Mouse (Mus musculus) adipocyte (in vitro differentiated cells): ENCODE results near the gene Crhr2.

Source experiments
- DNase-seq: peaks from one replicate; pipeline ENCODE4 v3.0.0-alpha.2; 2016; ENCODE audit warnings: low spot score

Crhr2 gene

GRCm38 (mm10) chr6:55132794-55133193 lies at the start of gene Crhr2:
TSS of gene Crhr2 (minus strand) at chr6:55133016.
- no peak for DNase-seq

DNA sequence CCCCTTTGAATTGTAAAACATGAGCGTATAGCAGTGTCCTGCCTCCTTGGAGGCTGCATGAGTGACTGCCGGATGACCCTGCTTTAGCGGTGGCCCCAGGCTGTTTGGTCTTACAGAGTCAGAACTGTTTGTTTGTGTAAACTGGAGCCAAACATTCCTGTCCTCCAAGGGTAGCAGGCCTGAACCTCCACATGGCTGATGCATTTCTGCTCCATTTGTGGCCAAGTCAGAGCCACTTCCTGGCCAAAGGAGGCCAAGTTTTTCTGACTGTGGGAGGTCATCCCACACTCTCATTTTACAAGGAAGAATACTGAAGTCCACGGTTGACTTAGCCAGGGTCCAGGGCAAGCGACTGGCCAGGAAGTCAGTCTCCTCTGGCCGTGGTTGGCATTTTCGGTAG lies 46.7 kb upstream of the Crhr2 start:
- peak; percentile 61 for DNase-seq

GRCm38 (mm10) chr6:55177060-55177732 lies 44.4 kb upstream of the Crhr2 start:
- DNase-seq, result no peak

DNA sequence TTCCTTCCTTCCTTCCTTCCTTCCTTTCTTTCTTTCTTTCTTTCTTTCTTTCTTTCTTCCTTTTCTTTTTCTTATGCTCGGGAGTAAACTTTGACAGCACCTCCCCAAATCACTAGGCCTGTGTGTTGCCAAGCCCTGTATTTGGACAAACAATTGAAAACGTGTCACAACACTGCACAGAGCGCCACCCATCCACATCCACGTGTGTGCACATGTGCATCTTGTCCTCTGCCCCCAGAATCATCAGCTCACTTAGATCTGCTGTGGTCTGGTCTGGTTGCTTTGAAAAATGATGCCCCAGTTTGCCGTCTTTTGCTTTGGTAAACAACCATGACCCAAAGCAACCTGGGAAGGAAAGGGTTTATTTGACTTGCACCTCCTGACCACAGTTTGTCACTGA lies 43.1 kb upstream of the Crhr2 start:
- DNase-seq, result no peak

GRCm38 (mm10) chr6:55175456-55175855 lies 42.6 kb upstream of the Crhr2 start:
- no peak for DNase-seq

GRCm38 (mm10) chr6:55174741-55175181 lies 41.9 kb upstream of the Crhr2 start, which contains the start of gene Inmt:
TSS of gene Inmt (minus strand) at chr6:55175043.
- DNase-seq, result no peak

- DNase-seq, result no peak
Measured at GRCm38 (mm10) chr6:55173941-55174349, 41.1 kb upstream of the Crhr2 start.

- DNase-seq, result no peak
Measured at GRCm38 (mm10) chr6:55173171-55173570, 40.4 kb upstream of the Crhr2 start.

- DNase-seq, result no peak
Measured at GRCm38 (mm10) chr6:55171638-55172037, 38.8 kb upstream of the Crhr2 start.

DNA sequence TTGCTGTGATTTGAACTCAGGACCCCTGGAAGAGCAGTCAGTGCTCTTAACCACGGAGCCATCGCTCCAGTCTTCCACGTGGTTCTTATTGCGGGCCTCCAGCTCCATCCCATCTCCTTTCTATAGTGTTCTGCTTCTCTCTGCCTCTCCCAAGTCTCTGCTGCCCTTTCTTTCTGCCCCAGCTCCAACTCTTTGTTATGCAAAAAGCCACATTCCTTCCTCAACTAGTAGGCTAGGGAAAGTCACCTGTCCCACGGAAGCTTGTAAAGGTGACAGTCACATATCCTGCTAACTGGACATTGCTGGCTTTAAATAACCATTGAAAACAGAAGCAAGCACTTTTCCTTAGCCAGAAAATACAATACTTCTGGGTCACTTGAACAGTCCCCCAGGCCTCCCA lies 37.0 kb upstream of the Crhr2 start:
- DNase-seq, result no peak

- peak; percentile 95 for DNase-seq
Measured at GRCm38 (mm10) chr6:55166777-55167463, 34.1 kb upstream of the Crhr2 start.

GRCm38 (mm10) chr6:55163046-55163584 lies 30.3 kb upstream of the Crhr2 start:
- DNase-seq, result no peak

DNA sequence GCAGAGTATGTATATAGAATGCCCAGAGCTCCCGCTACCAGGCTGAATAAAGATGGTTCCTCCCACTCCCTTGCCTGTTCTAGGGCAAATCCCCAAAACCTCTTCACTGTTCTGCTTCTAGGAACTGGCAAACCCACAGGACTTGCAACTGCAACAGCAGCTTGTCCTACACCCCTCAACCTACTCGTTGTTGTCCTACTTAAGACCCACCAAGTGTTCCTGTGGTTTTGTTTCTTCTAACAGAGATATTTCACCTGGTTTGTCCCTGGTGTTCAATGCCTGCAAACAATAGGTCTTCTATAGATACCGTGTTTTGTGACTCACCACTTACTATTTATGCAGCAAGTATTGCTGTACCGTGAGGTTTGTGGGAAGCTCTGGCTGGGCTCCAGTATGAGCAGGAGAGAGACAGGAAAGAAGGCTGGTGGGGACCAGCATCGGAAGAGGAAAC lies 28.5 kb upstream of the Crhr2 start:
- no peak for DNase-seq

DNA sequence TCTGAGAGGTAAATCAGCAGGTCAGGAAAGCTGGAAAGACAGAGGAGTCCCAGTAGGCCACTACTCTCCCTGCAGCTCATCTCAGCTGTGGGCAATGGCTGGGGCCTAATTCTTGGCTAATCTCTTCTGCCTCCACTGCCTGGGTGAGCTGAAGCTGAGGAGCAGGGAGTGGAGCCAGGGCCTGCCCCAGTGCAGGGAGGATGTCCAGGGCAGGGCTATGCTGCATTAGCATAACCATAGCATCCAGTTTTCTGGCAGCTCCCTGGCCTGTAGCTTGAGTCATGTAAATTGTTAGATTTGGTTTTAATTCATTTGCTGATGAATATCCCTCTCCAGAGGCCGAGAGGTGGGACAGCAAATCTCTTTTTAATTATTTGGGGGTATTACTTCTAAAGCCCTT lies 26.4 kb upstream of the Crhr2 start:
- no peak for DNase-seq

- no peak for DNase-seq
Measured at GRCm38 (mm10) chr6:55152226-55152625, 19.4 kb upstream of the Crhr2 start.

DNA sequence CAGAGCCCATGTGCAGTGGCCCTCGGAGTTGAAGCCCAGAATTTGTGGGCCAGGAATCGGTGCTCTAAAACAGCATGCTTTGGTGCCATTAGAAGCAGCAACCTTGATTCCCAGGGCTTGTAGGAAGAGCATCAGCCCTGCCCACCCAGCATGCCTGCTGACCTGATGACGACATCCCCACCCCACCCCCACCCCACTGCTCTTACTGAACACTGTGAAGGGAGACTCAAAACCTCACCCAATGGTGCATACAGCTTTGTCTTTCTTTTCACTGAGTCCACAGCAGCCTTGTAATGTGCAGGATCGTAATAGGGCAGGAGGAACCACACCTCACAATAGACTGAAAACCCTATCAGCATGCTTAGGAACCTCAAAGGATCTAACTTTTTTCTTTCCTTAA lies 13.3 kb upstream of the Crhr2 start:
- no peak for DNase-seq

DNA sequence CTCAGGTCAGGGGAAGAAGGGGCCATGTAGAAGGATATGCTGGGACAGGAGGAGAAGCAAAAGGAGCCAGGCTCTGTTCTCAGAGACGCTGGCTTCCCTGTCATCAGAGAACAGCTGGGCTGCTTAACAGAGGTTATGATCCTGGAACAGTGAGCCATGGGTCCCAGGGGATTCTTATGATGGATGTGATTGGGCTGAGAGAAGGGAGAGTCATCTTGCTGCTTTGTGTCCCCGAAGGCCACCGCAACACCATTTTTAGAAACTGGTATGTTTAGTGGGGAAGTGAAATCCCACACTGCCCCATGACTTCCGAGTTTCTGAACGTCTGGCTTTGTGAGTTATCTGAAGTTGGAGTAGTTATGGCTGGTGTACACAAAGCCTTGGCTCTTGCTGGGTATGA lies 12.5 kb upstream of the Crhr2 start:
- DNase-seq, result no peak

DNA sequence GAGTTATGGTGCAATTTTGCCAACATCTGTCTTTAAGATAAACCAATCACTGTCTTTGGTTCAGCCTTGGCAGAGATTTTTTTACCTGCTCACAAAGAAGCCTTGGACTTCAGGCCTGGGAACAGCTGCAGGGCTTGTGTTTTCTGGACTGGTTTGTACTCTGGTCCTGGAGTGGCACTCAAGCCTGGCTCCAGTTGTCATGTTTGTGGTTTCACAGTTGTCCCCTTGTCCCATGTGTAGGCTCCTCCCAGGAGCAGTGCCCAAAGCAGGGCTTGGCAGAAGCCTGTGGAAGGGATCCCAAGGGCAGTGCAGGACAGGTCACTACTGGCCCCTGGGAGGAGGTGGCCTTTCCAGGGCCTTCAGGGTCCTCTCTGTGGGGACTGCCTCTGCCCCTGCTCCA lies 5.5 kb upstream of the Crhr2 start:
- no peak for DNase-seq

DNA sequence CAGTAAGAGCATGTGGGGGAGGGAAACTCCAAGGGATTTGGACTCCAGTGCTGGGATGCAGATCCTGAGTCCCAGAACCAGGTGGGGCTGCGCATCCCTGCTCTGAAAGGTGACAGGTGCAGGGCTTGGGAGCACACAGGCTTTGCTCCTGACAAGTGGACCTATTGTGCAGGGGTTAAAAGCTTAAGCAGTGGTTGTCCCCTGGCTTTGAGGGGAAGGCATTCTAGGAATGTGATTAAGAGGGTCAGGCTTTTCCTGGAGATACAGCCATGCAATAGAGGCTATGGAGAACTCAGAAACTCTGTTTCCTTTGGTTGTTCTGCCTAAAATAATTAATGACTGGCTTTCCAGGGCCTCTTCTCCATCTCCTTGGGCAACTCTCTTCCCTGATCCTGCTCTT lies 609 bp upstream of the Crhr2 start:
- no peak for DNase-seq

DNA sequence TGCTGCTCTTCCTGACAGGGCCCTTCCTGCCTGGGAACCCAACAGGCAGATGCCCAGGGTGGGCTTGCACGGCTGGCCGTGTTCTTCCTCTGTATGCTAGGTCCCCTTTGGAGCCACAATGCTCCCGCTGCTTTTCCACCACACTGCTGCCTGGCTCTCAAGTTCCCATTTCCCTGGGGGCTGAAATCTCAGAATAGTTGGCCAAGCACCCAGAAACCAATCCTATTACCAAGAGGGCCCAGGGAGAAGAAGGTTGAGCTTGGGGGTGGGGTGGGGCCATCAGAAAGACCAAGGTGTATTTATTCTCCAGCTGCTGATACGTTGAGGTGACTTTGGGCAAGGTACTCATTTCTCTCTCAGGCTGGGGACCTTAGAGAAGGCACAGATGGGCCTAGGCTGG lies 1.5 kb downstream of the Crhr2 start:
- no peak for DNase-seq

DNA sequence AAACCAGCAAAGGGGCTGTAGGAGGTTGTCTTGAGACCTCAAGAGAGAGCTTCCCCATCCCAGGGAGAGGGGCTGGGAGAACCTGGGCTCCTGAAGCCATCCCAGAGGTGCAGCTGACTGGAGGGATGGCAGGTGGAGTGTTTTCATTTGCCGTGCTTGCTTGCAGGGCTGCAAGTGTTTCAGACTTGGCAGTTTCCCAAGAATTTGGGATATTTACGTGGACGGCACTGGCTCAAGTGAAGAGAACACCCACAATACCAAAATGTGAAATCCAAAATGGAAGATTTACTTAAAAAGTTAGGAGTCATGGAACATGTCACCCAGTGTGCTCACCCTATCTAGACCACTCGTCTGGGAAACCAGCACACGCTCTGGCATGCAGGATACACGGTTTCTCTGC lies 2.2 kb downstream of the Crhr2 start:
- peak; percentile 16 for DNase-seq

DNA sequence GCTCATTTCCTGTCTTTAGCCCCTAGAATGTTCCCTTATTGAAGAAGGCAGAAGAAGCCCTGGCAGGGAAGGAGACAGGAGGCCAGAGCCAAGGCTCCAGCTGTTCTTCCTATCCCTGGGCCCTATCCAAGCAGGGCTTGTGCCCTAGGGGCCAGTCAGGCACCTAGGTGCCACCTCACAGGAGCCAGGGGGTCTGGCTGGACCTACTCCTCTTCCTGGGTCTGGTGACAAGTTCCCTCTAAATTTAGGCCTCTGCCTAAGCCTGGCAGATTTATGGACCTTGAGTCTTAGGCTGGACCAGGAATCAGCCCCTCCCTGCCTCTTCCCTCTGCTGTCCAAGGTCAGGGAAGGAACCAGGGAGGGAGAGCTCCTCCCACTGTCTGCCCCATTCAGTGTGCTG lies 4.4 kb downstream of the Crhr2 start:
- DNase-seq, result no peak

DNA sequence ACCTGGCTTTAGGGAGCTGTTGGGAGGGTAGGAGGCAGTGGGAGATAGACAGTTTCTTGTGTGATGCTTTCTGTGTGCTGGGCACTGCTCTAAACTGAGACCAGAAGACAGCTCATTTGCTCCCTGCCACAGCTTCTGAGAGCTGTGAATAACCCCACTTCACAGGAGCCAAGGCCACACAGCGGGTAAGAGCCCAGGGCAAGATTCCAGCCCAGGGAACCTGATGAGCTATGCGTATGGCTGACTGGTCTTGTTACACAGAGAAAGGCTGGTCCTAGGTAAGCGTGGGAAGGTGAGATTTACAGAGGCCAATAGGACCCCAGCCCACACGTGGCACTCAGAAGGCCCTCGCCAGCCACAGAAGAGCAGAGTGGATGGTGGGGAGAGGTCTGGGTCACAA lies 6.2 kb downstream of the Crhr2 start:
- no peak for DNase-seq
